Mouse (Mus musculus) forebrain, embryonic 13.5 days (tissue): ENCODE results near the gene Olfr683. TPM values are rescaled to one million over a fixed set of nuclear protein-coding genes. Genes with fewer than 3 reads are reported as not detected.
"Not testable (repeated sequence)": the region's sequence is repeated elsewhere in the genome, so short reads cannot be mapped to it uniquely, and the experiment has no call there.

Source experiments
- ATAC-seq: fragments of 200-750 bp; cut with Nextera tagmentation; 2 replicates; pipeline ENCODE4 v1.8.0; 2017
- H3K27ac ChIP-seq: fragments of 300-500 bp; sonication (generic); 2 replicates; pipeline ENCODE4 v1.5.1; 2015; ENCODE audit warnings: inconsistent platforms, mild to moderate bottlenecking, moderate library complexity
- H3K27me3 ChIP-seq: fragments of 300-500 bp; sonication (generic); 2 replicates; pipeline ENCODE4 v1.6.1; 2015; ENCODE audit warnings: mild to moderate bottlenecking, inconsistent platforms
- H3K36me3 ChIP-seq: fragments of 300-500 bp; sonication (generic); 2 replicates; pipeline ENCODE4 v1.6.1; 2015; ENCODE audit warnings: mild to moderate bottlenecking, inconsistent platforms; ENCODE audit not compliant: poor library complexity, severe bottlenecking
- H3K4me1 ChIP-seq: fragments of 300-500 bp; sonication (generic); 2 replicates; pipeline ENCODE4 v1.6.1; 2015; ENCODE audit warnings: inconsistent platforms
- H3K4me2 ChIP-seq: fragments of 300-500 bp; sonication (generic); 2 replicates; pipeline ENCODE4 v1.6.1; 2015; ENCODE audit warnings: inconsistent platforms, mild to moderate bottlenecking, moderate library complexity
- H3K4me3 ChIP-seq: fragments of 300-500 bp; sonication (generic); 2 replicates; pipeline ENCODE4 v1.5.1; 2015; ENCODE audit warnings: mild to moderate bottlenecking, inconsistent platforms
- H3K9ac ChIP-seq: fragments of 300-500 bp; sonication (generic); 2 replicates; pipeline ENCODE4 v1.6.1; 2015; ENCODE audit warnings: mild to moderate bottlenecking, inconsistent platforms
- H3K9me3 ChIP-seq: fragments of 300-500 bp; sonication (generic); replicated peaks from 2 replicates; pipeline ENCODE4 v1.6.1; 2016; ENCODE audit warnings: inconsistent platforms
- WGBS: fragments of 180-500 bp; shearing (Covaris S2); methylation state at CpG from one replicate; pipeline ENCODE4 v1.1.7; 2015; 5-methylcytosine and 5-hydroxymethylcytosine counted together
- polyA plus RNA-seq: library from polyadenylated mRNA; unstranded; fragments of >200 nt; fragmentation: Nextera tagmentation; extraction: Ambion mirVana; gene quantifications from 2 replicates; pipeline ENCODE4 v1.2.1, GENCODE M21; 2015

Gene Olfr683
- not detected in 2 replicates for polyA plus RNA-seq

- no peak within 1 kb of the TSS for H3K9ac ChIP-seq
- no peak within 1 kb of the TSS for H3K4me2 ChIP-seq
- no peak within 1 kb of the TSS for H3K4me3 ChIP-seq
- no peaks in the 10 kb centered on the region for H3K27me3 ChIP-seq
- H3K4me1 ChIP-seq: no peaks in the 10 kb centered on the region
- ATAC-seq: no peak
- WGBS: 61% methylated on average over 1 of the region's 1 CpGs
- H3K36me3 ChIP-seq: no peaks in the 10 kb centered on the region
- H3K9me3 ChIP-seq: no peaks in the 10 kb centered on the region
- no peak within 1 kb of the TSS for H3K27ac ChIP-seq
Observed at GRCm38 (mm10) chr7:105146912-105147311, at the start of gene Olfr683. Olfr683 (minus strand) TSS chr7:105147012.

GRCm38 (mm10) chr7:105185912-105186311, 39.1 kb upstream of the Olfr683 start, which contains the start of gene Olfr685:
Olfr685 (minus strand) TSS chr7:105186012.
- Histone ChIP-seq H3K4me1 (no peaks in the 10 kb centered on the region), H3K9ac (no peak within 1 kb of the TSS), H3K36me3 (no peaks in the 10 kb centered on the region), H3K27me3 (no peaks in the 10 kb centered on the region), H3K9me3 (no peaks in the 10 kb centered on the region), H3K27ac (no peak within 1 kb of the TSS), H3K4me2 (no peak within 1 kb of the TSS), H3K4me3 (no peak within 1 kb of the TSS)
- ATAC-seq: no peak
- 92% methylated on average over 1 of the region's 1 CpGs for WGBS

- H3K27me3 ChIP-seq: no peaks in the 10 kb centered on the region
- ATAC-seq: no peak
- no peaks in the 10 kb centered on the region for H3K9me3 ChIP-seq
- H3K27ac ChIP-seq: no peak overlapping the region
- H3K4me2 ChIP-seq: no peak overlapping the region
- WGBS: 59% methylated on average over 4 of the region's 4 CpGs
- H3K9ac ChIP-seq: no peak overlapping the region
- H3K4me1 ChIP-seq: no peaks in the 10 kb centered on the region
- no peaks in the 10 kb centered on the region for H3K36me3 ChIP-seq
- H3K4me3 ChIP-seq: no peak overlapping the region
Observed at GRCm38 (mm10) chr7:105170773-105171172, 24.0 kb upstream of the Olfr683 start.

GRCm38 (mm10) chr7:105163553-105163952, 16.7 kb upstream of the Olfr683 start, which contains the start of gene Olfr684:
Olfr684 (minus strand) TSS chr7:105163653.
- H3K36me3 ChIP-seq: no peaks in the 10 kb centered on the region
- no peak within 1 kb of the TSS for H3K4me2 ChIP-seq
- no peak within 1 kb of the TSS for H3K27ac ChIP-seq
- H3K9me3 ChIP-seq: no peaks in the 10 kb centered on the region
- H3K4me3 ChIP-seq: no peak within 1 kb of the TSS
- WGBS: 74% methylated on average over 1 of the region's 1 CpGs
- no peaks in the 10 kb centered on the region for H3K27me3 ChIP-seq
- no peak for ATAC-seq
- H3K9ac ChIP-seq: no peak within 1 kb of the TSS
- no peaks in the 10 kb centered on the region for H3K4me1 ChIP-seq

GRCm38 (mm10) chr7:105141275-105141674, 5.5 kb downstream of the Olfr683 start:
- Histone ChIP-seq H3K4me1 (no peaks in the 10 kb centered on the region), H3K4me2 (no peak overlapping the region), H3K4me3 (no peak overlapping the region), H3K27ac (no peak overlapping the region), H3K9me3 (no peaks in the 10 kb centered on the region), H3K36me3 (no peaks in the 10 kb centered on the region), H3K9ac (no peak overlapping the region), H3K27me3 (no peaks in the 10 kb centered on the region)
- 82% methylated on average over 2 of the region's 2 CpGs for WGBS
- no peak for ATAC-seq

- Histone ChIP-seq H3K4me3 (no peak within 1 kb of the TSS), H3K4me2 (no peak within 1 kb of the TSS), H3K4me1 (no peaks in the 10 kb centered on the region), H3K9me3 (no peaks in the 10 kb centered on the region), H3K27me3 (no peaks in the 10 kb centered on the region), H3K27ac (no peak within 1 kb of the TSS), H3K9ac (no peak within 1 kb of the TSS), H3K36me3 (no peaks in the 10 kb centered on the region)
- no peak for ATAC-seq
Observed at GRCm38 (mm10) chr7:105116536-105116935, 30.3 kb downstream of the Olfr683 start, which contains the start of gene Olfr681. Olfr681 (plus strand) TSS chr7:105116836.

- not testable (repeated sequence) for ATAC-seq
Observed at GRCm38 (mm10) chr7:105092717-105093116, 54.1 kb downstream of the Olfr683 start, which contains the start of gene Olfr680-ps1. Olfr680-ps1 (minus strand) TSS chr7:105092817.

More at GRCm38 (mm10) chr7:105092717-105093116, 54.1 kb downstream of the Olfr683 start, which contains the start of gene Olfr680-ps1:
- H3K27ac ChIP-seq, H3K4me1 ChIP-seq, H3K27me3 ChIP-seq, H3K4me2 ChIP-seq, H3K36me3 ChIP-seq, H3K9ac ChIP-seq, H3K9me3 ChIP-seq, H3K4me3 ChIP-seq: not testable (repeated sequence)

Other genes starting within 250 kb of the Olfr683 start
- not detected in 2 replicates for gene Olfr667, start 225.5 kb downstream of the Olfr683 start, polyA plus RNA-seq
- not detected in 2 replicates for gene Olfr668, start 219.0 kb downstream of the Olfr683 start, polyA plus RNA-seq
- gene Olfr669, start 212.8 kb downstream of the Olfr683 start, polyA plus RNA-seq: not detected in 2 replicates
- gene Olfr670, start 184.4 kb downstream of the Olfr683 start, polyA plus RNA-seq: not detected in 2 replicates
- not detected in 2 replicates for gene Olfr671, start 167.9 kb downstream of the Olfr683 start, polyA plus RNA-seq
- gene Olfr672, start 145.0 kb downstream of the Olfr683 start, polyA plus RNA-seq: not detected in 2 replicates
- not detected in 2 replicates for gene Olfr675, start 118.6 kb downstream of the Olfr683 start, polyA plus RNA-seq
- not detected in 2 replicates for gene Olfr676, start 114.3 kb downstream of the Olfr683 start, polyA plus RNA-seq
- not detected in 2 replicates for gene Olfr677, start 95.6 kb downstream of the Olfr683 start, polyA plus RNA-seq
- not detected in 2 replicates for gene Olfr678, start 82.5 kb downstream of the Olfr683 start, polyA plus RNA-seq
- gene Olfr679, start 65.8 kb downstream of the Olfr683 start, polyA plus RNA-seq: not detected in 2 replicates
- gene Olfr680-ps1, start 54.2 kb downstream of the Olfr683 start, polyA plus RNA-seq: not detected in 2 replicates
- not detected in 2 replicates for gene Olfr681, start 30.2 kb downstream of the Olfr683 start, polyA plus RNA-seq
- gene Olfr684, start 16.6 kb upstream of the Olfr683 start, polyA plus RNA-seq: not detected in 2 replicates
- gene Olfr685, start 39.0 kb upstream of the Olfr683 start, polyA plus RNA-seq: not detected in 2 replicates
- gene Olfr686, start 60.5 kb upstream of the Olfr683 start, polyA plus RNA-seq: not detected in 2 replicates
- not detected in 2 replicates for gene Olfr688, start 141.1 kb upstream of the Olfr683 start, polyA plus RNA-seq
- gene Olfr689, start 164.2 kb upstream of the Olfr683 start, polyA plus RNA-seq: not detected in 2 replicates
- gene Olfr690, start 187.1 kb upstream of the Olfr683 start, polyA plus RNA-seq: not detected in 2 replicates
- gene Olfr691, start 195.3 kb upstream of the Olfr683 start, polyA plus RNA-seq: not detected in 2 replicates
- not detected in 2 replicates for gene Olfr692, start 221.2 kb upstream of the Olfr683 start, polyA plus RNA-seq
- not detected in 2 replicates for gene Gm5901, start 228.0 kb upstream of the Olfr683 start, polyA plus RNA-seq